Mouse (Mus musculus) right cerebral cortex, postnatal 14 days (tissue): ENCODE results near the gene Gm17490.
"Not testable (repeated sequence)": the region's sequence is repeated elsewhere in the genome, so short reads cannot be mapped to it uniquely, and the experiment has no call there.

Source experiments
- DNase-seq: peaks from one replicate; pipeline ENCODE4 v3.0.0; 2022

Gene Gm17490

DNA sequence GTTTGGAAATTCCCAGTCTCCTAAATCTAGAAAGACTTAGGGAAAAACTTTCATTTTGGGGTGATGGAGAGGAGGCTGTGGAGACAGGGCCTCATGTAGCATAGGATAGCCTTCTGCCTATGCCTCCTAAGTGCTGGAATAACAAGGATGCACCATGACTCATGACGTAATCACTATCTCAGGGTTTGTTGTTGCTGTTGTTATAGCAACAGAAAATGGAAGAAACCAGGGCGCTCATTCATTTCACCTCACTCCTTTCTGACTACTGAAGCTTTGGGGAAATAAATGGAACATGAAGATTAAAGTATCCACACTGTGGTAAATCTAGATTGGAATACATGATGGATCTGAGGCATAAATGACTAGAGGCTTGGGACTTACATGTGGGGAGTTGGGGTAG, 2.3 kb downstream of the Gm17490 start:
- DNase-seq = no peak

GRCm38 (mm10) chr2:11623173-11623572, 2.9 kb downstream of the Gm17490 start:
- DNase-seq = no peak

DNA sequence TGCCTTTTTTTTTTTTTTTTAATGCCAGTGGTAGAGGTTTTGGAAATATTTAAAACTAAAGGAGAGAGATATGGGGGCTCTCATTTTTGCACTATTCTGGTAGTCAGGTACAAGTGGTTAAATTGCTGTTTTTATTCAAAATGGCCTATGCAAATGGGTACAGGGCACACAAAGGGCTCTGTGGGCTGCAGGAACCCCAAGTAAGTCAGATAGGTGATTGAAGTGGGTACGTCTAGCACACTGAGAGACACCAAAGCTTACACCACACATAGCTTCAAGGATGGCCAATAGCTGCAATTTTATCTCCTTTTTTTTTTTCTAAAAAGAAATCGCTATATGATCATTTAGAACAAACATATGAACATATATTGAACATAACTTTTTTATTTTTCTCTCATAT, 6.5 kb downstream of the Gm17490 start:
- no peak for DNase-seq

DNA sequence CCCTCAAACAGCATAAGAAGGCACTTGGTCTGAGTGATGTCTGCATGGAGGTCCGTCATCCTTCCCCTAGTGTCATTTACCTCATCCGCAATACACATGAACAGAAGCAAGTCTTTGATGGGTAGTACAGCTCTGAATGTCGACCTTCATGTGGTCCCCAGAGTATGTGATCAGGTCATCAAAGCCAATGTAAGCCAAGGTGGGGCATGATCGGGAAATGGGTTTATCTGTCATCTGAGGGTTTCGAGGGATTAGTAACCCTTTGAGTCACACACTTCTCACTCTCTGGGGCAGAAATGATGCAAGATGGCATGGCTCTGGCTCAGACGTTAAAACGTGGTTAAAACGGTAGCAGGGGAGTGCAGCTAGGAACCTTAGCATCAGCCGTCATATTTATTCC, 9.2 kb downstream of the Gm17490 start:
- DNase-seq = no peak

DNA sequence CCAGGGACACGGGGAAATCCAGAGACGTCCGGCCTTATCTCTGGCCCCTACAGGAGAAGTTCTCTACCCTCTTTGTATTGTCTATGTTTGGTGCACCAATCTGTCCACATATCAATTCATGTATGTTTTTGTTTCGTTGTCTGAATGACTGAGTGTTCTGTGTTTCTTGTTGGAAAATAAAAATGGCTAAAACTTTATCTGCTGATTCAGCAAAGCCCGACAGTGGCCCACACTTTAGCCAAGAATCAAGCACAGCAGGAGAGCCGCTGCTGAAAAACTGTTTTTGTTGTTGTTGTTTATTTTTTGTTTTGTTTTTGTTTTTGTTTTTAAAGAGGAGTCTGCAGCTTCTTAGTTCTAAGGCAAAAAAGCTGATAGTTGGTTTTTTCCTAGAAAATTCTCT, 13.1 kb downstream of the Gm17490 start:
- not testable (repeated sequence) for DNase-seq

DNA sequence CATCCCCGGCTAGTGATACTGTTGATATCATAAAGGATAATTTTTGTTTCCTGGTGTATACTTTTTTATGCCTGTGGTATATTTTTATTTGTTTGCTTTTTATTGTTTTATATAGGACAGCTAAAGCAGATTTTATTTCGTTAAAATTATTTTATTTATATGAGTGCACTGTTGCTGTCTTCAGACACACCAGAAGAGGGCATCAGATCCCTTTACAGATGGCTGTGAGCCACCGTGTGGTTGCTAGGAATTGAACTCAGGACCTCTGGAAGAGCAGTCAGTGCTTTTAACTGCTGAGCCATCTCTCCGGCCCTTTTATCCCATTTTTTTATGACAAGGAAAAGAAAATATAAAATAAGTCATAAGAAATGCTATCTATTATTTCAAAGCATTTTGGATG, 19.3 kb downstream of the Gm17490 start:
- DNase-seq = not testable (repeated sequence)

DNA sequence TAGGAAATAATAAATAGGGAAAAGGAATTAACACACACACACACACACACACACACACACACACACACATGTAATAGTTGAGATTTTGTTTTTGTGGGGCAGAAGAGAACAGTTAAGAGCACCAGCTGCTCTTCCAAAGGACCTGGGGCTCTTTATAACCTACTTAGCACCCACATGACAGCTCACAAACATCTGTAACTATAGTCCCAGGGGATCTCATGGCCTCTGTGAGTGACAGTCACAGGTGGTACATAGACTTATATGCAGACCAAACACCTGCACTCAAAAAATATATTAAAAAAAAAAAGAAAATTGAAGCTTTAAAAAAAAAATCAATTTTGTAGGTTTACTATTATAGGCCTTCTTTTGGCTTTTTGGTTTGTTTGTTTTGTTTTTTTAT, 21.2 kb downstream of the Gm17490 start:
- no peak for DNase-seq

- DNase-seq = no peak
These were observed 22.0 kb downstream of the Gm17490 start, which contains the start of gene Rbm17 for GRCm38 (mm10) chr2:11604053-11604452. Rbm17 (minus strand) TSS chr2:11604153.

- peak; percentile 95 for DNase-seq
These were observed 23.3 kb downstream of the Gm17490 start for GRCm38 (mm10) chr2:11602506-11603489.

DNA sequence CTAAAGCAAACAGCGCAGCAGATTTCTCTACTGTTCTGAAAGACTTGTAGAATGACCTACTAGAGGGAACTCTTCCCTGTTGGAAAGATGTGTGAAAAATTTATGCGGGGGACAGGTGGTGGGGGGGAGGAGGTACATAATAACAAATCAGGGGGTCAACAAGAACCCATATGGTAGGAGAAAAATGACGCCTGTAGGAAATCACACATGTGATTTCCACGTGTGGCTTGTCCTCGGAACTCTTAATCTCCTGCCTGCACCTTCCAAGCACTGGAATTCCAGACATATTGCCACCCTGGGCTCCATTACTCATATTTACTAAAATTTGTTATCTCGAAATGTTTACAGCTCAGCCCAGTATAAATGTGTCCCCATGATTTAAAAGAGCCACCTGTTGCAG, 24.3 kb downstream of the Gm17490 start:
- DNase-seq = no peak

- DNase-seq = no peak
These were observed 28.2 kb downstream of the Gm17490 start for GRCm38 (mm10) chr2:11597906-11598305.

DNA sequence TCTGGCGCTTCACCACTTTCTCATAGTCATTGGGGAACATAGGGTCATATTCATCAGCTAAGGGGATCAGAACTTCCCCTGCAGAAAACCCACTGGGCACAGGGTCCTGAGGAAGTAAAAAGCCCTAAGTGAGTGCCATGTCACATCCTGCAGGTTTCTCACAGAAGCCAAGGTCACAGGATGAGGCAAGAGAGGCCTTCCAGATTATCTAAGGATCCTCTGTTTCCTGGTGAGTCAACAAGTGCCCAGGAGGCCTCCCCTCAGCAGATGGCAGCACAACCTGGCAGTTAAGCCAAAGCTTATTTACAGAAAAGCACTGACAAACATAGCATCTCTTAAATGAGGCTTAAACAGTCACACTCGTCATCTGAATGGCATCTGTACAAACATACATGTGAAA, 29.4 kb downstream of the Gm17490 start:
- no peak for DNase-seq

DNA sequence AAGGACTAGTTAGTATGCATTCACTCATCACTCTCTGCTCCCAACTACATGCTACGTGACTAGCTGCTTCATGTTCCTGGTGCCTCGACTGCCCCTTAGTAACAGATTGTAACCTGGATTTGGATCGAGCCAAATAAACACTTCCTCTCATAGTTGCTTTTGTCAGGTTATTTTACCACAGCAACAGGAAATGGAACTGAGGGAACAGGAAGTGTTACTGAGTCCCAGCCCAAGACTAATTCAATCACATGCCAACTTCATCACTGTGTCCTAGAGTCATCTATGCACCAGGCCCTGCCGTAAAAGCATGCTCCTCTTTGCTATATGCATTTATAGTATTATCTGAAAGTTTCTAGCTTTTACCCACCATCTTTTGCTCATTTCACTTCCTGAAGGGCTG, 38.1 kb downstream of the Gm17490 start:
- DNase-seq = no peak

GRCm38 (mm10) chr2:11579399-11579798, 46.7 kb downstream of the Gm17490 start:
- no peak for DNase-seq

DNA sequence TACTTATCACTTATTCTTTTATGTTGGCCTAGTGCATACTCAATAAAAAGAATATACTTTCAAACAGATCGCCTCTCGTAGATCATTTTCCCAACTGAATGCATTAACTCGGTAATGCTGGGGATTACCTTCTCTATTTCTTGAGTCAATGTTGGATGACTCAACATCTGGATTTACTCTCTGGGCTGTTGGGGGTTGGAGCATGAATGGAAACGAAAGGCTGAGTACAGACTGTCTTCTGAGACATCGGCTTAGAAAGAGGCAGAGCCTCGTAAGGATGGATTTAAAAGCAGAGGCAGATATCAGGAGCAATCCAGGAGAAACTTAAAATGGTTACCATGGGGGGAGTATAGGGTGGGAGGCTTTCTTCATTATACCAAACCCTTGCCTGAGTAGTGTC, 47.9 kb downstream of the Gm17490 start:
- no peak for DNase-seq
